Mouse (Mus musculus): ENCODE measurements around the gene Pmm2.

The Pmm2 gene

DNA sequence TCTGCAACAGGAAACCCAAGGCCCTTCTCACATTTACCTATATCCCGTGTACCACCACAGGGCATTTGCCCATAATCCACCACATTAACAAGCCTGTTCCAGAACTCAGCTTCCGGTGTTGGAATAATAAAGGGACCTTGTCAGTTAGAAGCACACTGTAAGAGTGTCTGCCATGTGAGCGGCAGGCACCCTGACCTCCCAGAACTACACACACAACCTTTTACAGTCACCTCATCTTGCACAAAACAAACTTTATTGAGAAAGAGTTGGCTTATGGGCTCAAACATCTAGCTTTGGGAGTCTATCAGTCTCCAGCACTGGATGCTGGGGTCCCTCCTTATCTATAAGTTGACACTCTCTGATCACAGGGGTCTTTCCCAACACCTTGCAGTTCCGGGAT, 20.9 kb downstream of the Pmm2 start:
- DNase-seq (ENCODE audit: low spot score): no peak

GRCm38 (mm10) chr16:8658764-8659163, 21.3 kb downstream of the Pmm2 start:
- peak; percentile 61 for DNase-seq (ENCODE audit: low spot score)

GRCm38 (mm10) chr16:8663022-8663421, 25.5 kb downstream of the Pmm2 start:
- DNase-seq (ENCODE audit: low spot score): no peak

DNA sequence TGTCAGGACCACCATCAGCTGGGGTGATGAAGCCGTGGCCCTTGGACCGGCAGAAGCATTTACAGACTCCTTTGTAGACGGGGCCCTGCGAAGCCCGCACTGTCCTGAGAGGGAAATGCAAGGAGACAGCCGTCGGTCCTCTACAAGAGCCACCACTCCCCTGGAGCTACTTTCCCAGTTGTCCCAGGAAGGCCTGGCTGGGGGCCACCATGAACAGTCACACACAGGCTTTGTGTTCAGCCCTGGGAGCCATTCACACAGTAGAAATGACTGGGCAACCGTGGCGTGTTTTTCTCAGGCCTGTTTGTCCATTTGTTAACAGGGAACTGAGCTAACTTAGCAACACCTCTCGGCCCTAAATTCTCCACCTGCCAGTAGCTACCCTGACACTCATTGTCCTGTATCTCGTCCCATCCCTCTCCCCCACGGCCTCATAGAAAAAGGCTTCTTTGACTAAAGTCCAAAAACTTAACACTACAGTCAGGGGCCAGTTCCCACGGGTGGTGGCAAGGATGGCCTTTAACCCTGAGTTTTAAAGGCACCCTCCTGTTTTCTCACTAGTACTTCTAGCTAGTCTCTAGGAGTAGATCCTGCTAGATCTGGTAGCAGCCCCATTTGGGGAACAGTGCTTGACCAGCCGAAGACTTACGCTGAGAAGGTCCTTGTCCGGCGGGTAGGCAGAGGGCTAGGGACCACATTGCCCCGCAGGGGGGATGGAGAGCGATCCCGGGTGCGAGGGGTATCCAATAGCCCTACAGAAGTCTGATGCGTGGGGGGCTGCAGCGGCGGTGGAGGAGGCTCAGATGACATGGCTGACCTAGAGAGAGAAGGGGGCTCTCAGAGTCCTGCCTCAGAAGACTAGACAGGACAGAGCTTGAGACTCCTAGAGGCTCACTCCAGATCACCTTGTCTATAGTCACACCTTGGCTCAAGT, 26.4 kb downstream of the Pmm2 start:
- no peak for DNase-seq (ENCODE audit: low spot score)

DNA sequence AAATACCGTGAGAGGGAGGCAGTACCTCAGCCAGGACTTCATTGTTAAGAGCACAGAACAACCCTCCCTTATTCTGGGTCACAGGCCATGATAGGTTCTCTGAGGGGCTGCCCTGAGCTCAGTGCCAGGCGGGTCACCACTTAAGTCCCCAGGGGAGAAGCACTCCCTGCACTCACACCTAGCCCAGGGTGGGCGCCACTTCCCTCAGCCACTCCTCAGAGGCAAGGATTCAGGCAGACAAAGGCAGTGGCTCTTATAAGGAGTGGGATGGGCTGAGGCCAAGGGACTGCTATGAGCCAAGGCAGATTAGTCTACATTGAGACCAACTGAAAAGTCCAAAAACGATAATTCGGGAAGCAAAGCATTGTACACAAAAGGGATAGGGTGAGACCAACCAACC, 27.9 kb downstream of the Pmm2 start:
- DNase-seq (ENCODE audit: low spot score): no peak

- DNase-seq (ENCODE audit: low spot score): peak; percentile 50
Measured at GRCm38 (mm10) chr16:8666452-8666851, 29.0 kb downstream of the Pmm2 start.

GRCm38 (mm10) chr16:8667261-8667660, 29.8 kb downstream of the Pmm2 start:
- no peak for DNase-seq (ENCODE audit: low spot score)

- DNase-seq (ENCODE audit: low spot score): peak; percentile 55
Measured at GRCm38 (mm10) chr16:8667814-8668213, 30.3 kb downstream of the Pmm2 start.

DNA sequence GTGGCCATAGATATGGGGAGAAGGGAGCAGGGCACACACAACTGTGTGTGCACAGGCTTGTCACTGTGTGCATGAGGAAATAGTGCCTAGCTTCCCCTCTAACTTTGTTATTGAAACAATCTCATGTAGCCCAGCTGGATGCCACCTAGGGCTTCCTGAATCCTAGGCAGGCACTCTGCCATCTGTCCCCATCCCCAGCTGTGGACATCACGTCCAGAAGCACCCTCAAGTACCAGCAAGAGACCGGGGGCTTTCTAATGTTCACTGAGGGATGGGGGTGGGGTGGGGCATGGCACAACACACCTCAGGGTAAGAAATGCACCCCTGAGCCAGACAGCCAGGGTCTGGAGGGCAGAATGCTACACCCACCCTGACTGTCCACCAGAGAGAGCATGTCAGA, 30.9 kb downstream of the Pmm2 start:
- DNase-seq (ENCODE audit: low spot score): no peak

GRCm38 (mm10) chr16:8669432-8669831, 32.0 kb downstream of the Pmm2 start:
- peak; percentile 61 for DNase-seq (ENCODE audit: low spot score)

DNA sequence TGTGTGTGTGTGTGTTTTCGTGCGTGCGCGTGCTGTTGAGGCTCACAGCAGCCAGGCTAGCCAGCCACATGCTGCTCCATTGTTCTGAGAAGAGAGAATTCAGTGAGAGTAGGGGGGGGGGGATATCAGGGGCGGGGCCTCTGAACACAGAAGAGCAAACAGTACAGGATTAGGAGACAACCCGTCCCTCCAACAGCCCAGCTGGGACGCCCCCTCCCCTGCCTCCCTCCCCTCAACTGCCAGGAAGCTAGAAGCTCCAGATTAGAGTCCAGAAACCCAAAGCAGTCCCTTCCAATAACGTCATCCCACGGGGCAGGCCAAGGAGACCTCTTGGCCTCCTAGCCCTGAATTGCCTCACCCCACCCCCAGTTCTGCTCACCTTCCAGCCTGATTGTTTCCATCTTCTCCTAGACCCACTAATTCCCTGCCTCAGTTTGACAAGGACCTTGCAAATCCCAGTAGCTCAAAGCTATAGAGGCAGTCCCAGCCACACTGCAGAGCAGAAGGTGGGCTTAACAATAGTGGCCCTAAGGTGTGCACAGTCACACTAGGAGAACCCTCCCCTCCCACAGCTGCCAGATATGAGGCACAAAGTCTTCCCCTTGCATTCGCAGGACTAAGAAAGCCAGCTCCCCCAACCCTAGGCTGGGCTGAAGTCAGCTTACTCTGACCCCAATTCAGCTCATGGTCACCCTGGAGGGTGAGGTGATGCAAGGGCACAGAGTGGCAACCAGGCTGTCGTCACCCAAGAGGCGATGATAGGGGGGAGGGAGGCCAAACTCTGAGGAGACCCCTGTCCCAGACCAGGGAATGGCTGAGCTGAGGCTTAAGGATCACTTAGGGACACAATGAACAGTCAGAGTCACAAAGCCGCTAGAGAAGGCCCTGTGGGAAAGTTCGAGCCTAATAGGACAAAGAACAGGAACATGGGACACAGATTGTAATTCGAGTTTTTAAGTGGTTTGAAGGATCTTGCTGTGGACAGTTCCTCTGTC, 32.9 kb downstream of the Pmm2 start:
- peak; percentile 49 for DNase-seq (ENCODE audit: low spot score)

DNA sequence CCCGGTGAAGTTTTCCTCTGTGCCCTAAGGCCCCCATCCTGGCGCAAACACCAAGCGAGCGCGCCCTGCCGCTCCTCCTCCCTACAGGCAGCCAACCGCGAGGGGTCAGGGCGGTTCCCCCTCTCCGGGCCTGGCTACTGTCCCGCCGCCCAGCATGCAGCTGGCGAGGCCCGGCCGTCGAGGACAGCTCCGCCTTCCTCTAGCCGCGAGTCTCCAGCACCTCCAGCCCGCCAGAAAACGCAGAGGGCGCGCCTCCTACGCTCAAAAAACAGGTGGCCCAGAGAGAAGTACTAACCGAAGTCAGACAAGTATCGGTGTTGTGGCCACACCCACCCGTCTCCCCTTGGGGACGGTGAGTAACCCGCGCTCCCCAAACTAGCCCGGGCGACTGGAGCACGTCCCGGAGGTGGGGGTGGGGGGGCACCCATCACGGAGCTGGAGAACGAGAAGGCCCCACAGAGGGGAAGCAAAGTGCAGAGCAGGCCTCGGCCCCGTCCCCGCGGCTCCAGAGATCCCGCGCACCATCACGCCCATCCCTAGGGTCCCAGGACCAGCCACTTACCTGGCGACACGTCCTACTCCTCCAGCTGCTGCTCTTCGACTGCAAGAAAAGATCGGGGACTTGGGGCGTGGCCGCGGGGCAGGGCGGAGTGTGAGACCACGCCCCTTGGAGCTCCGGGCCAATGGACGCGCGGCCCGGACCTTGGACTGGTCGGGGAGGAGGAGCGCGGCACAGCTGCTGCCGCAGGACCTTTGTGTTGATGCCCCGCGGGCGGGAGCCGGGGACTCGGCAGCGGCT, 34.3 kb downstream of the Pmm2 start, which contains the start of gene Carhsp1:
Gene Carhsp1, minus strand, starts transcription at position 605 of the 799 bp plus-strand sequence.
- peak; percentile 98 for DNase-seq (ENCODE audit: low spot score)

GRCm38 (mm10) chr16:8672350-8672687, 34.8 kb downstream of the Pmm2 start:
- no peak for DNase-seq (ENCODE audit: low spot score)

DNA sequence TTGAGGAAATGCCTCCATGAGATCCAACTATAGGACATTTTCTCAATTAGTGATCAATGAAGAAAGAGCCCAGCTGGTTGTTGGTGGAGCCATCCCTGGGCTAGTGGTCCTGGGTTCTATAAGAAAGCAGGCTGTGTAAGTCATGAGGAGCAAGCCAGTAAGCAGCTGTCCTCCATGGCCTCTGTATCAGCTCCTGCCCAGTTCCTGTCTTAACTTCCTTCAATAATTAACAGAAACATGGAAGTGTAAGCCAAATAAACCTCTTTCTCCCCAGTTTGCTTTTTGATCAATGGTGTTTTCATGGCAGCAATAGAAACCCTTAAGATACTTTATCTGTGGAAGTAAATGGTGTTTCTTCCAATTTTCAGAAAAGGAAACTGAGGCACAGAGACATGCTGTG, 35.3 kb downstream of the Pmm2 start:
- DNase-seq (ENCODE audit: low spot score): no peak

GRCm38 (mm10) chr16:8673343-8673742, 35.9 kb downstream of the Pmm2 start:
- DNase-seq (ENCODE audit: low spot score): no peak

DNA sequence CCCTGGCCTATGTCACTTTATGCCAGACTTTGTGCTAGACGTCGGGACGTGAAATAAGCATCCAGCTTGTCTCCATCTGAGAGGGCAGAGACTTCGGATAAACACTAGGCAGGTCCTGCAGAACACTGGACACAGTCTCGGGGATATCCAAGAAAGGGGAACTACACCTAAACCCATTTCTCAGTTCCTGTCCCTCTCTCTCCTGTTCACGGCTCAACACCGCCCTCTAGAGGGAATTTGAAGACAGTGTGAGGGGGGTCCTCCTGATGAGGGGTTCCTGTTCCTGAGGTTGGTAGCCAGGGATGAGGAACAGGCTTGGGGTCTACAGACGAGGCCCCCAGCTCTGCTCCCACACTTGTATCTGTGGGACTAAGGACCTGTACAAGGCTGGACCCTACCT, 36.7 kb downstream of the Pmm2 start:
- DNase-seq (ENCODE audit: low spot score): peak; percentile 60

DNA sequence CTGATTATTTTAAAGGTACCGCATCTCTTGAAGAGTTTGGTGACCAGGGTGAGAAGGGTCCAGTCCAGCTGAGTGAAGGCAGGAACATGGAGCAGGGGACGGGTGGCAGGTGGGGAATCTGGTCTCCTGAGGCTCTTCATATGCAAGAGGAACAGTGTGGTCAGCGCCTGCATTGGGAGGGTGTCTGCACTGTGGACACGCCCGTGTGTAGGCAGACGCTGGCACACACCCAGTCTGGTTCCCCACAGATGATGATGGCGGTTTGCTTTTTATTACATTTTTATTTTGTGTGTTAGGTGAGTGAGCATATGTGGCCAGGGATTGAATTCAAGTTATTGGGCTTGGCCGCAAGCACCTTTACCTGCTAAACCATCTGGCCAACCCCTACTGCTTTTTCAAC, 38.1 kb downstream of the Pmm2 start:
- DNase-seq (ENCODE audit: low spot score): no peak

GRCm38 (mm10) chr16:8676228-8676627, 38.8 kb downstream of the Pmm2 start:
- no peak for DNase-seq (ENCODE audit: low spot score)

DNA sequence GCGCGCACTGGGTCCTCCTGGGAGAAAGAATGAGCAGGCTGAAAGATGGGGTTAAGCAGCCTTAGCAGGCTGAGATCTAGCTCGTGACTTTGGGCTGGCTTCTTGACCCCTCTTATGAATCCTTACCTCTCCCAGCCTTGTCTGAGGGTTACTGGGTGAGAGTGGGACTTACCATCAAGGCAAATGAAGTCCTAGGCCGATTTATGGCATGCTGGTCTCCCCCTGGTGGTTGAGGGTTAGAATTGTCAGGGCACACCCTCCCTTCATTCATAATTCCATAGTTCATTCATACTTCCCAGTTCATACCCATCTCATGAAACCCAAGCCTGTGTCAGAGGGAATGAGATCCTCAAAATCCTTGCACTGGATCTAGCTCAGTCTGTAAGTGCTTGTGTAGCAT, 39.3 kb downstream of the Pmm2 start:
- DNase-seq (ENCODE audit: low spot score): peak; percentile 74

- peak; percentile 59 for DNase-seq (ENCODE audit: low spot score)
Measured at GRCm38 (mm10) chr16:8678035-8678434, 40.6 kb downstream of the Pmm2 start.

- DNase-seq (ENCODE audit: low spot score): no peak
Measured at GRCm38 (mm10) chr16:8678676-8679075, 41.2 kb downstream of the Pmm2 start.

DNA sequence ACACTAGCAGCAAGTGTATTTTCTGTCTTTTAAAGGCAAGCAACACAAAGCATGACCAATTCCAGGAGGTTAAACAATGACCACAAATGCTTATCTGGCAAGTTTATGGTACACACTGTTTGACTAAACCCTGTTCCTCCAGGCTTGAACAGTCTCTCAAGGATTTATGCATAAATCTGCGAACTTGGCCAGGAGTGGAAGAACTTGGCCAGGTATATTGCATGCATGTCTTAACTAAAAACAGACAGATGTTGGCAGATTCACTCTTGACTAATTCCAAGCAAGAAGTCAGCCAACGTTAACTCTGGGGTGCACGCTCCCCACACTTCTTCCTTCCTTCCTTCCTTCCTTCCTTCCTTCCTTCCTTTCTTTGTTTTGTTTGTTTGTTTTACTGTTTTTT, 42.3 kb downstream of the Pmm2 start:
- no peak for DNase-seq (ENCODE audit: low spot score)

Measured in testis, postnatal 10 days (tissue).